Mouse (Mus musculus): ENCODE measurements around the gene Usp6nl. TPM values are rescaled to one million over a fixed set of nuclear protein-coding genes. Genes with fewer than 3 reads are reported as not detected.

Gene Usp6nl
- polyA plus RNA-seq, 1 experiment from 2014 or later: 9.1 TPM

DNA sequence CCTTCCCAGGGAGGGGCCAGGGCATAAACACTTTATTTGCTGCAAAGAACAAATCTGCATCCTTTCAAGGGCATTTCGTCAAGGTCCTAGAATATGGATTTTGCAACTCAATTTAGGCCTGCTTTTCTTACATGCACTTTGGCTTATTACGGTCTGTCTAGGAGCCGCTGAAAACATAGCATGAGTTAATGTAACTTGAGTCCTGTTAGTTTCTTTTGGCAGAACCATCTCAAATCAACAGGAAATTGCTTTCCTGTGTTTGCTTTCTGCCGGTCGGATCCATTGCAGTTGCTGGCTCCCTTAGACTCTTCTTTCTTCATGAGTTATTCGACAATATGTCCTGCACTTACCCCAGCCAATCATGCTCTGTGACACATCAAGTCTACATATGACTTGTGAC lies 143.9 kb downstream of the Usp6nl start:
- Histone ChIP-seq H3K4me2 (no peak overlapping the region), H3K27me3 (replicated peaks) (no peaks in the 10 kb centered on the region), H3K36me3 (no peaks in the 10 kb centered on the region), H3K9me3 (no peaks in the 10 kb centered on the region), H3K4me3 (replicated peaks) (no peak overlapping the region), H3K4me1 (no peaks in the 10 kb centered on the region), H3K9ac (no peak overlapping the region), H3K27ac (no peak overlapping the region)
- ATAC-seq (ENCODE audit: insufficient read depth, low FRiP score, low read depth): no peak
- WGBS: 72% methylated on average over 6 of the region's 6 CpGs

DNA sequence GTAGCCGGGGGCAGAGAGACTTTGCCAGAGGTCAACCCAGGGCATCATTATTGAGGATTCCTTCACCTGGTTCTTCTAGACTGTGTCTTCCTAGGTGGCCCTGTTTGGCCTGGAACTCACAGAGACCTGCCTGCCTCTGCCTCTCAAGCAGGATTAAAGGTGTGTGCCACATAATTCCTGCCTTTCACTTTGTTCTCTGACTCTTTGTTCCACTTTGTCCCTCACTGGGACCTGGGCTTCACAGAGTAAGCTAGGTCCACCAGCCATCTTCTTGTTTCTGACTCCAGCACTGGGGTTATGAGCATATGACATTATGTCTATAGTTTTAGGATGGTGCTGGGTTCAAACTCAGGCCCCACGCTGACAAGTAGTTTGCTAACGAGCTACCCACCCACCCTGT lies 144.9 kb downstream of the Usp6nl start:
- H3K4me3 ChIP-seq (replicated peaks): no peak overlapping the region
- 95% methylated on average over 3 of the region's 3 CpGs for WGBS
- H3K36me3 ChIP-seq: no peaks in the 10 kb centered on the region
- no peaks in the 10 kb centered on the region for H3K9me3 ChIP-seq
- H3K27ac ChIP-seq: no peak overlapping the region
- no peaks in the 10 kb centered on the region for H3K4me1 ChIP-seq
- H3K9ac ChIP-seq: no peak overlapping the region
- H3K27me3 ChIP-seq (replicated peaks): no peaks in the 10 kb centered on the region
- no peak for ATAC-seq (ENCODE audit: insufficient read depth, low FRiP score, low read depth)
- H3K4me2 ChIP-seq: no peak overlapping the region

DNA sequence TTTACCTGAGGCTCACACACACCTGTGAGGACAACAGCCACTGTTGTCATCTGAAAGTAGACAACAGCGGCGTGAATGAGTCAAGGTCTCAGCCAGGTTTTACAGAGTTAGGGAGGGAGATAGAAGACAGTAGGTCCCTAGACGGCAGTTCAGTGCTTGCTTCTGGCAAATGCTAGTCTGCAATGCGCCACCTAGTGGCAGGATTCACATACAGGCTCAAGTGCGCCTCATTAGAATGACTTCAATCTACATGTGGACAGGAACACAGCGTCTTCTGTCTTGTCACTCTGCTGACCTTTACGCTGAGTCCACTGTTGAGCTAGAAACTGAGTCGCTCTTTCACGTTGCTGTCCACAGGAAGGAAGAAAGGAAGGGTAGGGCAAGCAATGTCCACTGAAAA lies 146.7 kb downstream of the Usp6nl start:
- no peak overlapping the region for H3K27ac ChIP-seq

DNA sequence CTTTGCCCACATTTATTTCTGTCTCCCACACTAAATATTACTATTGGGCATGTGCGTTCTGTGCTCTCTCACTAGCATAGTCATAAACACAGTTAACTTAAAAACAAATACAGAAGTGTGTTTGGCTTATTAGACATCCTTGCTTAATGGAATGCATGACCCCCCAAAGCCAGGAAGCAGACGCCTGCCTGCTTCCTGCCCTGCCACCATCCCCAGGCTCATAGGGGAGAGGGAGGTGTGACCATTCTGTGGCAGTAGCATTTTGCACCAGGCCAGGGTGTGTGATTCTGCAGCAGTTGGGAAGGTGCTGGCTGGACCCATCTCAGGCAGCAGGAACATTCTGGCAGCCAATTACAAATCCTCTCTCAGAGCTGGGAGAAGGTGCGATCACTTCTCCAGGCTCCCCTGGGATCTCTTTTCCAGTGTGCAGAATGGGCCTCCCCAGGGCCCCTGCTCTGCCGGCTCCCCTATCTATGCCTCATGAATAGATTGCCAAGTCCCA lies 148.7 kb downstream of the Usp6nl start:
- H3K9ac ChIP-seq: no peak overlapping the region
- no peaks in the 10 kb centered on the region for H3K27me3 ChIP-seq (replicated peaks)
- H3K4me1 ChIP-seq: no peaks in the 10 kb centered on the region
- 47% methylated on average over 4 of the region's 4 CpGs for WGBS
- H3K9me3 ChIP-seq: no peaks in the 10 kb centered on the region
- no peaks in the 10 kb centered on the region for H3K36me3 ChIP-seq
- no peak overlapping the region for H3K4me3 ChIP-seq (replicated peaks)
- ATAC-seq (ENCODE audit: insufficient read depth, low FRiP score, low read depth): no peak
- H3K27ac ChIP-seq: no peak overlapping the region
- no peak overlapping the region for H3K4me2 ChIP-seq

More for the DNA sequence above, 146.7 kb downstream of the Usp6nl start:
- no peaks in the 10 kb centered on the region for H3K27me3 ChIP-seq (replicated peaks)
- no peak overlapping the region for H3K4me3 ChIP-seq (replicated peaks)
- no peaks in the 10 kb centered on the region for H3K36me3 ChIP-seq
- H3K4me1 ChIP-seq: no peaks in the 10 kb centered on the region
- no peaks in the 10 kb centered on the region for H3K9me3 ChIP-seq
- 34% methylated on average over 9 of the region's 9 CpGs for WGBS
- ATAC-seq (ENCODE audit: insufficient read depth, low FRiP score, low read depth): no peak; the same call in 1 of the 2 replicates
- no peak overlapping the region for H3K9ac ChIP-seq
- no peak overlapping the region for H3K4me2 ChIP-seq

DNA sequence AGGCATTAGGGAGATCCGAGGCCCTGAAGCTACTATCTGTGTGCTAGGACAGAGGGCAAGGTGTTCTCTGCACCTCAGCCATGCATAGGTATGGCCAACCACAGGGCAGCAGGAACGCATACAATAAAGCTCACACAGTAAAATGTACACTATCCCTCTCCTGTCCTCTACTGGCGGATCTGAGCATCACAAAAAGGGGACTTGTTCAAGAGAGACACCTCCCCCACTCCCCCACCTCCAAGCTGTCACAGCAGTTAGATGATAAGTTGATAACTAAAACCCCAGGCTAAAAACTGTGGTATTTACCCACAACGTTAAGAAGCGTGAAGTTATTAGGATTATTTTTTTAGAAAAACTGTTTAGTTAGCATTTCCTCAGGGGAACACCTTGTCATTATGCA lies 151.4 kb downstream of the Usp6nl start:
- Histone ChIP-seq H3K36me3 (no peaks in the 10 kb centered on the region), H3K9me3 (no peaks in the 10 kb centered on the region), H3K4me1 (peaks cover 4% of the 10 kb centered on the region), H3K9ac (no peak overlapping the region), H3K4me3 (replicated peaks) (no peak overlapping the region), H3K27ac (no peak overlapping the region), H3K27me3 (replicated peaks) (no peaks in the 10 kb centered on the region), H3K4me2 (no peak overlapping the region)
- ATAC-seq (ENCODE audit: insufficient read depth, low FRiP score, low read depth): no peak
- WGBS: 69% methylated on average over 5 of the region's 5 CpGs

DNA sequence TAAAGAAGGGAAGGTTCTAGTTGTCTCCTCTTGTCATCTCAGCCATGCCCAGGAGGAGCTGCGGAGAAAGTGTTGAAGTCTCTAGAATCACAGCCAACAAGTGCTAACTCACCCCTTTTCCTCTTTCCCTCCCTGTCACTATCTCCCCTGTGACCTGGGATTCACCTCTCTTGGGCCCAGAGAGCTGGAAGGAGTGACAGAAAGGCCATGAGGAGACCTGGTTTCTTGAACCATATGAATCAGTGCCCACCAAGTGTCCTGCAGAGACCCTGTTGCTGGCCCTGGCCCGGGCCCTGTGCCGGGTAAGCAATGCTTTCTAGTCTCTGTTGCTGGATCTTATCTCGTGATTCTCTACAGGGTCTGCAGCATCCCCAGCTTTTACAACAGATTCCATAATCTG lies 155.4 kb downstream of the Usp6nl start:
- no peak overlapping the region for H3K4me3 ChIP-seq (replicated peaks)
- no peaks in the 10 kb centered on the region for H3K36me3 ChIP-seq
- 80% methylated on average over 4 of the region's 4 CpGs for WGBS
- H3K9me3 ChIP-seq: no peaks in the 10 kb centered on the region
- H3K9ac ChIP-seq: no peak overlapping the region
- peak overlapping the region; percentile 74; the same call in 1 of the 2 replicates for H3K27ac ChIP-seq
- peaks cover 13% of the 10 kb centered on the region for H3K4me1 ChIP-seq
- H3K27me3 ChIP-seq (replicated peaks): no peaks in the 10 kb centered on the region
- no peak for ATAC-seq (ENCODE audit: insufficient read depth, low FRiP score, low read depth)
- no peak overlapping the region for H3K4me2 ChIP-seq

DNA sequence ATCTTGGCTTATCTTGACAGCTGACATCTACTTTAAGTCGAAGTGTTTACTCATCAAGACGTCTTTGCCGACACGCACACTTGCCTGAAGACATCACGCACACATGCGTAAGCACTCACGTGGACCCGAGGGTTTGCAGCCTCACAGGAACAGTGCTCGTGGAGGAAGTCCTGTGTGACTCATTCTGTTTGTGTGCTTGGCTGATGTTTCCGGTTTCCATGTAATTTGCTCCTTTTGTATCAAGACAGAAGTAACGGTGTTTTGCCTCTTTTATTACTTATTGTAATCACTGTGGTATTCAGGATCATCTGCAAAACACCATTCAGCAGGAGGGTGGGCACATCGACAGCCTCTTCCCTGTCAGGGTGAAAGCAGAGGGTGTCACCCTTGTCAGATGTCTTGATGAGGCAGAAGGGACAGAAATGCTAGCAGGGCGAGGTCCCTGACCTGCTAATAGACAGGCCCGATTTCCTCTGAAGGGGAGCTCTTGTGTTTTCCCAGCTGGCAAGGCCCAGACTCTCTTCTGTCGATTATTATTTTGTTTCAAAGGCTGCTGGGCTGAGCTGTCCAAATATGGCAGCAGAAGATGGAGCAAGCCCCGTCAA lies 156.0 kb downstream of the Usp6nl start:
- H3K4me1 ChIP-seq: peaks cover 18% of the 10 kb centered on the region
- H3K4me2 ChIP-seq: peak overlapping the region; percentile 19; the same call in 1 of the 2 replicates
- 0 out of 2 replicates have a peak, but pooled peaks have one; percentile 25 for ATAC-seq (ENCODE audit: insufficient read depth, low FRiP score, low read depth)
- H3K9me3 ChIP-seq: no peaks in the 10 kb centered on the region
- H3K27ac ChIP-seq: peak overlapping the region; percentile 74
- H3K36me3 ChIP-seq: no peaks in the 10 kb centered on the region
- H3K4me3 ChIP-seq (replicated peaks): no peak overlapping the region
- no peaks in the 10 kb centered on the region for H3K27me3 ChIP-seq (replicated peaks)
- H3K9ac ChIP-seq: no peak overlapping the region
- 38% methylated on average over 16 of the region's 16 CpGs for WGBS

DNA sequence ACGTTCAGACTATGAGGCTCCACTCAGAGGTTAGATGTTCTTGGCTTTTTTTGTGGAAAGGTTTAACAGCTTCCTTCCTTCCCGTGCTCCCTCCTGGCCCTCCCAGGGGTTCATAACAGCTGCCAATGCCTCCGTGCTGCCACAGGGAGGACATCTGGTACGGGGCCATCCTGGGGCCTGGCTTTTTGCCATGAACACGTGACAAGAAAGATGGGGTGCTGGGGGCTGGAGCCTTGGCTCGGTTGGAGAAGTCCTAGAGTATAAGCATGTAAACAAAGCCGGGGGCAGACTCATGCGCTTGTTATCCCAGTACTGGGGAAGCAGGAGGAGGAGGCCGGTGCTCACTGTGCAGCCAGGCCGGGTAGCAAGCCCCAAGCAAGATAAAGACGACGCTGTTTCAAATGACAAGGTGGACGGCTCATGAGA lies 156.5 kb downstream of the Usp6nl start:
- 26% methylated on average over 13 of the region's 13 CpGs for WGBS
- Histone ChIP-seq H3K36me3 (no peaks in the 10 kb centered on the region), H3K27ac (peak overlapping the region; percentile 74), H3K4me3 (replicated peaks) (no peak overlapping the region), H3K4me1 (peaks cover 24% of the 10 kb centered on the region), H3K27me3 (replicated peaks) (no peaks in the 10 kb centered on the region), H3K9me3 (no peaks in the 10 kb centered on the region), H3K9ac (no peak overlapping the region), H3K4me2 (peak overlapping the region; percentile 19; the same call in 1 of the 2 replicates)
- peak; percentile 71 for ATAC-seq (ENCODE audit: insufficient read depth, low FRiP score, low read depth)

DNA sequence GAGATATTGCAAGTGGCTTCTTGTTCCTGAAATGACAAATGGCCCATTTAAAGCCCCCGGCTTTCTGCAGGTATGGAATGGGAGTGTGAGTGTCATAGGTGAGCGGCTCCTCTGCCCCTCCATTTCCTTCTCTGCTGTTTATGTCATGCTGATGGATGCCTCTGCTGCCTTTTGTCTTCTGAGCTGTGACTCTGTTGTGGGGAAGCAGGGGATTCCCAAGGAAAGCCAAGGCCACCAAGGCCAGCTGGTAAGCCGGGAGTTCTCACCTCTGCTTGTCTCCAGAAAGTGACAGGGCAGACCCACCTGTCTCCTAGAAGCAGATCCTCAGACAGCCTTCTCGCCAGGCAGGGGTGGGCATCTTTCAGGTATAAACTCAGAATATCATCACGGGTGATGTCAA lies 157.2 kb downstream of the Usp6nl start:
- no peak overlapping the region for H3K27ac ChIP-seq
- ATAC-seq (ENCODE audit: insufficient read depth, low FRiP score, low read depth): no peak
- no peak overlapping the region for H3K4me2 ChIP-seq
- no peaks in the 10 kb centered on the region for H3K36me3 ChIP-seq
- no peaks in the 10 kb centered on the region for H3K27me3 ChIP-seq (replicated peaks)
- WGBS: 53% methylated on average over 5 of the region's 5 CpGs
- no peaks in the 10 kb centered on the region for H3K9me3 ChIP-seq
- no peak overlapping the region for H3K4me3 ChIP-seq (replicated peaks)
- no peak overlapping the region for H3K9ac ChIP-seq
- peaks cover 27% of the 10 kb centered on the region for H3K4me1 ChIP-seq

DNA sequence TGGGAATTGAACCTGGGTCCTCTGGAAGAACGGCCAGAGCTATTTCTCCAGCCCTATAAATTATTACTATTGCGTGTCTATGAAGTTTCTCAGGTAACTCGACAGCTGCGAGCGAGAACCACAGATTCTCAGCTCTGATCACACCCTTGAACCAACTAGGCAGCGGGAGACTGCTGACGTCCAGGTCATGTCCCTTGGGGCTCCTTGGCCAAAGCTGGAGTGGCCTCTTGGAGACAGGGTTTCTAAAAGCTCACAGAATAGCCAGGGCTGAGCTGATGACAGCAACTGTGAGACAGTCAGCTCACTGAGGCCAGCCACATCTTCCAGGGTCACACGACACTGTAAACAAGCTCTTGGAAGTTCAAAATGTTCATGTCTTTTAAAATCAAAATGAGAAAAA lies 159.5 kb downstream of the Usp6nl start:
- WGBS: 87% methylated on average over 8 of the region's 8 CpGs
- Histone ChIP-seq H3K9ac (no peak overlapping the region), H3K36me3 (no peaks in the 10 kb centered on the region), H3K4me3 (replicated peaks) (no peak overlapping the region), H3K4me1 (peaks cover 27% of the 10 kb centered on the region), H3K4me2 (no peak overlapping the region), H3K27ac (no peak overlapping the region), H3K9me3 (no peaks in the 10 kb centered on the region), H3K27me3 (replicated peaks) (no peaks in the 10 kb centered on the region)
- ATAC-seq (ENCODE audit: insufficient read depth, low FRiP score, low read depth): no peak

DNA sequence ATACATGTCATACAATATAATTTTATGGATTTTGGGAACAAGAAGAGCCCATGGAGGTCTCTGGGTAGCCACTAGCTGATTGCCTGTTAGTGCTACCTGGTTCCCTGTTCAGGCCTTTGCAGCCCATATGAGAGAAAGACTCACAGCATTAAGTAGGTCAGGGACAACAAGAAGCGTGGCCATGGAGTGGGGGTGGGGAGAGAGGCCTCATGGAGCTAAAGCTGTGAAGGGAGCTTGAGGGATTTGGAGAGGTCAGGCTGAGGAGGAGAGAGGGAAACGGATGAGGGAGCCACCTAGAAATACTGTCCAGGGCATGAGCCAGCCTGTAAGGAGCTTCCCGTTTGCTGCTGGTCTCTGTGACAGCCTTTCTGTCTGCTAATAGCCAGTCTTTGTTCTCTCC lies 159.9 kb downstream of the Usp6nl start:
- Histone ChIP-seq H3K27me3 (replicated peaks) (no peaks in the 10 kb centered on the region), H3K4me1 (peaks cover 27% of the 10 kb centered on the region), H3K9me3 (no peaks in the 10 kb centered on the region), H3K9ac (no peak overlapping the region), H3K36me3 (no peaks in the 10 kb centered on the region), H3K4me3 (replicated peaks) (no peak overlapping the region), H3K27ac (no peak overlapping the region), H3K4me2 (no peak overlapping the region)
- no peak for ATAC-seq (ENCODE audit: insufficient read depth, low FRiP score, low read depth)
- WGBS: 61% methylated on average over 3 of the region's 3 CpGs

DNA sequence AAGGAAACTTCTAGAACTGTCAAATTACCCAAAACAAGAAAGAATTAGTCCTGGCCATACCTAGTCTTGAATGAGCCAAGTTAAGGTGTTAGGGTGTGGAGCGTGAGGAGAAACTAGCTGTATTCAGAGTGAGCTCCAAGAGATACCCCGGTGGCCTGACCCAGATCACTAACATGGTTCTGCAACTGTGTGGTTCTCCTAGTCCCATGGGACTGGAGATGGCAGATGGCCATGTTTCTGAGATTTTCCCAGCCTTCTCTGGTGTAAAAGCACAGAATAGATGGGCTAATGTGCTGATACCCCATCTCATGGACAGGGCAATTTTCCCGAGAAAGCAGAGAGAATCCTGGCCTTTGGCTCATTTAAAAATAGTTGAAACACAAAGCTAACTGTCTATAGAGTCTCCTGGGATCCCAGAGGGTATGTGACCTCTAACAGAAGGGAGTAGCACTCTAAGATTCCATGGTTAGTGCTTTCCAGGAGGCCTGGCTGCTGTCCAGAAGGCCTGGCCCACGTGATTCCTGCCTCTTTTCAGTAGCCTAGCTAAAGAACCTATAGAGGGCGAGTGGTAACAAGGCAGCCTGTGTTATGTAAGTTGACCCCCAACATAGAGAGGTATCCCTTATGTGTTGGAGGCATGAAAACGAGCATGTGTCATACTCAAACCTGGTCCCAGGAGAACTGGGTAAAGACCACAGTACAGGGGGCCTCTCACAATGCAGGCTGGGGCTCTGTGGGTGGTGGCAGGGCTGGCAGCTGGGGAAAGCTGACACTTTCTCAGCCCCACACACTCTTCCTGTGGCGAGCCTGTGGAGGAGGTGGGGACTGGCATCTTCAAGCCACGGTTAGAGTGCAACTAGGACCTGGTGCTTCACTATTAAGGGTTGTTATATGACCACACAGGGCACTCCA lies 160.9 kb downstream of the Usp6nl start:
- 43% methylated on average over 8 of the region's 8 CpGs for WGBS
- no peaks in the 10 kb centered on the region for H3K9me3 ChIP-seq
- no peaks in the 10 kb centered on the region for H3K27me3 ChIP-seq (replicated peaks)
- ATAC-seq (ENCODE audit: insufficient read depth, low FRiP score, low read depth): peak; percentile 44; the same call in 1 of the 2 replicates
- no peak overlapping the region for H3K4me3 ChIP-seq (replicated peaks)
- H3K4me1 ChIP-seq: peaks cover 27% of the 10 kb centered on the region
- H3K36me3 ChIP-seq: no peaks in the 10 kb centered on the region
- peak overlapping the region; percentile 19; the same call in 1 of the 2 replicates for H3K27ac ChIP-seq
- H3K4me2 ChIP-seq: no peak overlapping the region
- no peak overlapping the region for H3K9ac ChIP-seq

Data from stomach, embryonic 15.5 days (tissue).